Mouse (Mus musculus) heart, adult 2 months (tissue): ENCODE data around the gene Apobec3.

ENCODE experiments used
- CTCF ChIP-seq: fragments of 200-600 bp; IDR thresholded peaks from 2 replicates; pipeline ENCODE4 v1.8.1; 2022; ENCODE audit warnings: antibody characterized with exemption, mild to moderate bottlenecking, moderate library complexity
- EP300 ChIP-seq: fragments of 200-500 bp; IDR thresholded peaks from 2 replicates; pipeline ENCODE4 v1.6.1; 2011; ENCODE audit warnings: low read depth, low read length, control low read depth; ENCODE audit not compliant: insufficient read depth

DNA sequence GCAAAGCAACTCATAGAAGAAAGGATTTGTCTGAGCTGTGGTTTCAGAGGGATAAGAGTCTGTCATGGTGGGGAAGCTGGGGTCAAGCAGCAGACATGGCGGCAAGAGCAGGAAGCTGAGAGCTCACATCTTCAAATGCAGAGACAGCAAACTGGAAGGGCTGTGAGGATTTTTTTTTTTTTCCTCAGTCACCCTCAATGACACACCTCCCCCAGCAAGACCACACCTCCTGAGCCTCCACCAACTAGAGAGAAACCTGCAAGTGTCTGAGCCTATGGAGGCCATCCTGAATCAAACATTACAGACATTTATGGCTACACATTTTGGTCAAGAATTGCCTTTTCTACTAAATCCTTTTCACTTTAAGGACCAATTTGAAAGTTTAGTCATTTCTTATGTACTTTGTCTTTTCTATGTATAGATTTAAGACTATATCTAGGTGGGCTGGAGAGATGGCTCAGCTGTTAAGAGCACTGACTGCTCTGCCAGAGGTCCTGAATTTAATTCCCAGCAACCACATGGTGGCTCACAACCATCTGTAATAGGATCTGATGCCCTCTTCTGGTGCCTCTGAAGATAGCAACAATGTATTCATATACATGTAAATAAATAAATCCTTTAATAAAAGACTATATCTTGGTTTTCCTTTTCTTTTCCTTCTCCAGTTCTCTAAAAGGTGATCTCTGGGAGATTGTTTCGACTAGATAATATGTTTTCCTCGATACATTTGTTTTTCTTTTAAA, 24.0 kb upstream of the Apobec3 start:
- TF ChIP-seq CTCF = no peak; the same call in 1 of the 2 replicates
- TF ChIP-seq EP300 = no peak
